Mouse (Mus musculus) forebrain, embryonic 12.5 days (tissue): ENCODE measurements around the gene Dop1a. TPM values are rescaled to one million over a fixed set of nuclear protein-coding genes. Genes with fewer than 3 reads are reported as not detected.

Experiments
- ATAC-seq: fragments of 200-750 bp; cut with Nextera tagmentation; 2 replicates; pipeline ENCODE4 v1.8.0; 2017; ENCODE audit warnings: moderate TSS enrichment; ENCODE audit not compliant: low FRiP score
- H3K27ac ChIP-seq: fragments of 300-500 bp; sonication (generic); 2 replicates; pipeline ENCODE4 v1.5.1; 2016; ENCODE audit warnings: mild to moderate bottlenecking
- H3K27me3 ChIP-seq: fragments of 300-500 bp; sonication (generic); 2 replicates; pipeline ENCODE4 v1.6.1; 2016; ENCODE audit warnings: mild to moderate bottlenecking
- H3K36me3 ChIP-seq: fragments of 300-500 bp; sonication (generic); replicated peaks from 2 replicates; pipeline ENCODE4 v1.6.1; 2016; ENCODE audit warnings: mild to moderate bottlenecking
- H3K4me1 ChIP-seq: fragments of 300-500 bp; sonication (generic); 2 replicates; pipeline ENCODE4 v1.6.1; 2016
- H3K4me2 ChIP-seq: fragments of 300-500 bp; sonication (generic); 2 replicates; pipeline ENCODE4 v1.6.1; 2016; ENCODE audit warnings: mild to moderate bottlenecking, moderate library complexity
- H3K4me3 ChIP-seq: fragments of 300-500 bp; sonication (generic); replicated peaks from 2 replicates; pipeline ENCODE4 v1.5.1; 2016; ENCODE audit warnings: mild to moderate bottlenecking
- H3K9ac ChIP-seq: fragments of 300-500 bp; sonication (generic); 2 replicates; pipeline ENCODE4 v1.6.1; 2016; ENCODE audit warnings: mild to moderate bottlenecking
- H3K9me3 ChIP-seq: fragments of 300-500 bp; sonication (generic); 2 replicates; pipeline ENCODE4 v1.6.1; 2016
- WGBS: fragments of 180-500 bp; shearing (Covaris S2); methylation state at CpG from one replicate; pipeline ENCODE4 v1.1.7; 2016; 5-methylcytosine and 5-hydroxymethylcytosine counted together
- polyA plus RNA-seq: library from polyadenylated mRNA; unstranded; fragments of >200 nt; fragmentation: Nextera tagmentation; extraction: Ambion mirVana; gene quantifications from 2 replicates; pipeline ENCODE4 v1.2.1, GENCODE M21; 2016

Dop1a gene
- polyA plus RNA-seq, 1 experiment from 2014 or later = 21.7 TPM

- Histone ChIP-seq H3K27me3 (peaks cover 10% of the 10 kb centered on the region), H3K9me3 (no peaks in the 10 kb centered on the region), H3K9ac (no peak overlapping the region), H3K36me3 (no peaks in the 10 kb centered on the region), H3K4me2 (peak overlapping the region; percentile 43), H3K4me3 (no peak overlapping the region), H3K4me1 (peaks cover 11% of the 10 kb centered on the region; the same call in 1 of the 2 replicates), H3K27ac (no peak overlapping the region)
- peak; percentile 68 for ATAC-seq
- WGBS = 2% methylated on average over 13 of the region's 13 CpGs
These were observed 15.3 kb upstream of the Dop1a start for GRCm38 (mm10) chr9:86451617-86452016.

- 86% methylated on average over 3 of the region's 3 CpGs for WGBS
- Histone ChIP-seq H3K27ac (no peak overlapping the region), H3K4me1 (peaks cover 8% of the 10 kb centered on the region; the same call in 1 of the 2 replicates)
These were observed 13.3 kb upstream of the Dop1a start for GRCm38 (mm10) chr9:86453626-86454025.

GRCm38 (mm10) chr9:86464151-86465105, 2.5 kb upstream of the Dop1a start, which contains the start of gene Ube2cbp:
Gene Ube2cbp (minus strand): TSS chr9:86464950.
- Histone ChIP-seq H3K4me3 (peak within 1 kb of the TSS; percentile 58), H3K27ac (peak within 1 kb of the TSS; percentile 43; the same call in 1 of the 2 replicates), H3K4me1 (peaks cover 12% of the 10 kb centered on the region), H3K9me3 (no peaks in the 10 kb centered on the region), H3K27me3 (peaks cover 8% of the 10 kb centered on the region), H3K36me3 (no peaks in the 10 kb centered on the region), H3K4me2 (peak within 1 kb of the TSS; percentile 56), H3K9ac (peak within 1 kb of the TSS; percentile 62)
- peak; percentile 84 for ATAC-seq
- 2% methylated on average over 70 of the region's 70 CpGs for WGBS

More at GRCm38 (mm10) chr9:86453626-86454025, 13.3 kb upstream of the Dop1a start:
- Histone ChIP-seq H3K27me3 (0 out of 2 replicates have a peak, but pooled peaks cover 5% of the 10 kb centered on the region), H3K36me3 (no peaks in the 10 kb centered on the region), H3K4me3 (no peak overlapping the region), H3K9me3 (no peaks in the 10 kb centered on the region), H3K4me2 (no peak overlapping the region), H3K9ac (no peak overlapping the region)
- ATAC-seq = no peak

GRCm38 (mm10) chr9:86475956-86476355, 9.0 kb downstream of the Dop1a start:
- no peaks in the 10 kb centered on the region for H3K36me3 ChIP-seq
- H3K4me2 ChIP-seq = no peak overlapping the region
- no peak overlapping the region for H3K4me3 ChIP-seq
- no peak overlapping the region for H3K9ac ChIP-seq
- no peak overlapping the region for H3K27ac ChIP-seq
- H3K9me3 ChIP-seq = no peaks in the 10 kb centered on the region
- H3K27me3 ChIP-seq = no peaks in the 10 kb centered on the region
- no peak for ATAC-seq
- WGBS = 89% methylated on average over 4 of the region's 4 CpGs
- H3K4me1 ChIP-seq = no peaks in the 10 kb centered on the region

- no peaks in the 10 kb centered on the region for H3K4me1 ChIP-seq
- H3K9me3 ChIP-seq = no peaks in the 10 kb centered on the region
- no peak overlapping the region for H3K4me3 ChIP-seq
- H3K4me2 ChIP-seq = no peak overlapping the region
- H3K36me3 ChIP-seq = no peaks in the 10 kb centered on the region
- no peaks in the 10 kb centered on the region for H3K27me3 ChIP-seq
- WGBS = 81% methylated on average over 5 of the region's 5 CpGs
- H3K27ac ChIP-seq = no peak overlapping the region
- no peak overlapping the region for H3K9ac ChIP-seq
- no peak for ATAC-seq
These were observed 9.8 kb downstream of the Dop1a start for GRCm38 (mm10) chr9:86476763-86477162.

GRCm38 (mm10) chr9:86478414-86479093, 11.6 kb downstream of the Dop1a start:
- ATAC-seq = no peak
- H3K4me2 ChIP-seq = no peak overlapping the region
- H3K27ac ChIP-seq = no peak overlapping the region
- no peaks in the 10 kb centered on the region for H3K27me3 ChIP-seq
- H3K4me1 ChIP-seq = no peaks in the 10 kb centered on the region
- H3K36me3 ChIP-seq = no peaks in the 10 kb centered on the region
- no peak overlapping the region for H3K9ac ChIP-seq
- 88% methylated on average over 5 of the region's 5 CpGs for WGBS
- H3K9me3 ChIP-seq = no peaks in the 10 kb centered on the region
- no peak overlapping the region for H3K4me3 ChIP-seq

GRCm38 (mm10) chr9:86482236-86482635, 15.3 kb downstream of the Dop1a start:
- no peak overlapping the region for H3K4me3 ChIP-seq
- no peaks in the 10 kb centered on the region for H3K27me3 ChIP-seq
- H3K36me3 ChIP-seq = no peaks in the 10 kb centered on the region
- H3K9me3 ChIP-seq = no peaks in the 10 kb centered on the region
- no peak for ATAC-seq
- no peak overlapping the region for H3K9ac ChIP-seq
- 89% methylated on average over 1 of the region's 1 CpGs for WGBS
- no peak overlapping the region for H3K4me2 ChIP-seq
- no peaks in the 10 kb centered on the region for H3K4me1 ChIP-seq
- no peak overlapping the region for H3K27ac ChIP-seq

- Histone ChIP-seq H3K4me1 (no peaks in the 10 kb centered on the region), H3K27me3 (no peaks in the 10 kb centered on the region), H3K4me2 (no peak overlapping the region), H3K27ac (no peak overlapping the region), H3K36me3 (peaks cover 10% of the 10 kb centered on the region; the same call in 1 of the 2 replicates), H3K4me3 (no peak overlapping the region), H3K9ac (no peak overlapping the region), H3K9me3 (no peaks in the 10 kb centered on the region)
- ATAC-seq = no peak
- WGBS = 79% methylated on average over 2 of the region's 2 CpGs
These were observed 24.8 kb downstream of the Dop1a start for GRCm38 (mm10) chr9:86491740-86492139.

- no peaks in the 10 kb centered on the region for H3K4me1 ChIP-seq
- ATAC-seq = no peak
- 92% methylated on average over 4 of the region's 4 CpGs for WGBS
These were observed 29.3 kb downstream of the Dop1a start for GRCm38 (mm10) chr9:86496261-86496660.

GRCm38 (mm10) chr9:86499083-86499482, 32.1 kb downstream of the Dop1a start:
- H3K27ac ChIP-seq = no peak overlapping the region
- no peak overlapping the region for H3K9ac ChIP-seq
- H3K4me1 ChIP-seq = no peaks in the 10 kb centered on the region
- no peaks in the 10 kb centered on the region for H3K27me3 ChIP-seq
- no peak for ATAC-seq
- H3K4me3 ChIP-seq = no peak overlapping the region
- WGBS = 89% methylated on average over 3 of the region's 3 CpGs
- no peaks in the 10 kb centered on the region for H3K9me3 ChIP-seq
- H3K36me3 ChIP-seq = peaks cover 10% of the 10 kb centered on the region
- no peak overlapping the region for H3K4me2 ChIP-seq

More at GRCm38 (mm10) chr9:86496261-86496660, 29.3 kb downstream of the Dop1a start:
- no peak overlapping the region for H3K27ac ChIP-seq
- H3K36me3 ChIP-seq = peaks cover 20% of the 10 kb centered on the region
- H3K9me3 ChIP-seq = no peaks in the 10 kb centered on the region
- no peak overlapping the region for H3K9ac ChIP-seq
- H3K4me3 ChIP-seq = no peak overlapping the region
- no peak overlapping the region for H3K4me2 ChIP-seq
- no peaks in the 10 kb centered on the region for H3K27me3 ChIP-seq

GRCm38 (mm10) chr9:86507437-86507836, 40.5 kb downstream of the Dop1a start:
- Histone ChIP-seq H3K9me3 (no peaks in the 10 kb centered on the region), H3K36me3 (peaks cover 5% of the 10 kb centered on the region; the same call in 1 of the 2 replicates), H3K4me3 (no peak overlapping the region), H3K4me1 (no peaks in the 10 kb centered on the region), H3K9ac (no peak overlapping the region), H3K27ac (no peak overlapping the region), H3K4me2 (no peak overlapping the region), H3K27me3 (no peaks in the 10 kb centered on the region)
- WGBS = 88% methylated on average over 4 of the region's 4 CpGs
- no peak for ATAC-seq

- ATAC-seq = no peak
- no peaks in the 10 kb centered on the region for H3K4me1 ChIP-seq
- no peak overlapping the region for H3K27ac ChIP-seq
- H3K9ac ChIP-seq = no peak overlapping the region
- peaks cover 16% of the 10 kb centered on the region for H3K36me3 ChIP-seq
- H3K4me3 ChIP-seq = no peak overlapping the region
- WGBS = 84% methylated on average over 5 of the region's 5 CpGs
- no peaks in the 10 kb centered on the region for H3K27me3 ChIP-seq
- no peak overlapping the region for H3K4me2 ChIP-seq
- no peaks in the 10 kb centered on the region for H3K9me3 ChIP-seq
These were observed 46.8 kb downstream of the Dop1a start for GRCm38 (mm10) chr9:86513733-86514132.
